Mouse (Mus musculus): ENCODE measurements around the gene Trappc12.
A peak's percentile ranks its signal among the peaks of the same experiment; 100 is the strongest.
"Not testable (repeated sequence)": the region's sequence is repeated elsewhere in the genome, so short reads cannot be mapped to it uniquely, and the experiment has no call there.

The Trappc12 gene

GRCm38 (mm10) chr12:28750021-28750633 is at the start of gene Trappc12:
Gene Trappc12, minus strand, starts transcription at chr12:28750472.
- DNase-seq = peak; percentile 82

DNA sequence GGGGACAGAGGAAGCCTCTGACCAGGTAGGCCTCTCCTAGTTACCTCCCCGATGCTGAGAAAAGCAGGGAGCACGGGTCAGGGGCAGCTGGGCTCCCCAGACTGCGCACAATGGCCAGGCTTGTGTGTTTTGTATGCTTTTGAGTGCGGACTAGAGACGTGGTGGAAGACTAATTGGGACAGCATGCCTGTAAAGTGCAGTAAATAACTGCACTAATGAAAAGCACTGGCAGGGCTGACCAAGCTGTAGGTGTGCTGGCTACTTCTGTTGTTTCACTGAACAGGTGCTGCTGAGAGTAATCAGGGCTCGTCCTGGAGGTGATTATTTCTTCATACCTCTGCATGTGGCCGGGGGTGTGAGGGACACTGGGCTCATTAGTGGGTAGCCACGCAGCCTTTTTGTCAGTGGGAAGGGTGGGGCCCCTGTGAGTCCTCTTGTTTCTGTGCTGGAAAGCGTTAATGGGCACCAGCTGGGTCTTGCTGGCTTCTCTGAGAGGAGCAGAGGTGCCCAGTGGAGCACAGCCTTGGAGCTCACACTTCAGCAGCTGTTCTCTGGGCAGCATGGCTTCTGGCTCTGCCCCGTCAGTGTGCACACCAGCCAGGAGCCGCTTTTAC is 49.6 kb upstream of the Trappc12 start:
- DNase-seq = no peak

GRCm38 (mm10) chr12:28796881-28797420 is 46.7 kb upstream of the Trappc12 start:
- DNase-seq = no peak

- no peak for DNase-seq
These were observed 44.8 kb upstream of the Trappc12 start for GRCm38 (mm10) chr12:28795041-28795440.

DNA sequence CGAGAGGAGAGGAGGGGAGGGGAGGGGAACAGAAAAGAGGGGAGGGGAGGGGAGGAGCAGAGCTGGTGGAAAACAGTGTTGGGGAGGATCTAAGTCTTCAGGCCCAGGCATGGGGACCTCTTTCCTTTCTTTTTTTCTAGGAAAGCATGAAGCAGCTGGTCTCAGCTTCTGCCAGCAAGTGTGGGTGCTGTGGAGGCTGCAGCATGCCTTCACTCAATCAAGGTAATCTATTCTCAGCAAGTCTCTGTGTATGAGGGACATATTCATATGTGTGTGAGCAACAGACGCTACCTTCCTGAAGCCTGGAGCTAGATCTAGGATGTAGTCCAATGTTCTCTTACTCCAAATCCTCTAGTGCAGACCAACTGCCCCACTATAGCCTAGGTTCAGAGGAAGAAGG is 43.4 kb upstream of the Trappc12 start:
- no peak for DNase-seq

GRCm38 (mm10) chr12:28792613-28793012 is 42.3 kb upstream of the Trappc12 start:
- DNase-seq = no peak

DNA sequence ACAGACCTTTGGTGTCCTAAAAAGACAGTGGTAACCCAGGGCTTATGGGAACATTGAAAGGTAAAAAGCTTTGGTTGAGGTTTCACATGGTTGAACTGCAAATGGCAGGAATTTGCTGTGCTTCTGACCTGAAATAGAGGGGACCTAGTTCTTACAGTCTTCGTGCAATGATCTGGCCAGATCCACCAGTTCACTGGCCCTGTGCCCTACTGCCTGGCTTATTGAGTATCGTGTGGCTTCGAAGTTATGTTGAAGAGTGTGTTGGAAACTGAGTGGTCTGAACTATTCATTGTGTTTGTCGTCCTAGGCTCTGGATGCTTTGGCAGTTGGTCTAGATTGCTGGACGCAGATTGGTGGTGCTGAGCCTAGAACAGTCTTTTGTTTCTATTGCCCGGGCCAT is 36.0 kb upstream of the Trappc12 start:
- DNase-seq = no peak

DNA sequence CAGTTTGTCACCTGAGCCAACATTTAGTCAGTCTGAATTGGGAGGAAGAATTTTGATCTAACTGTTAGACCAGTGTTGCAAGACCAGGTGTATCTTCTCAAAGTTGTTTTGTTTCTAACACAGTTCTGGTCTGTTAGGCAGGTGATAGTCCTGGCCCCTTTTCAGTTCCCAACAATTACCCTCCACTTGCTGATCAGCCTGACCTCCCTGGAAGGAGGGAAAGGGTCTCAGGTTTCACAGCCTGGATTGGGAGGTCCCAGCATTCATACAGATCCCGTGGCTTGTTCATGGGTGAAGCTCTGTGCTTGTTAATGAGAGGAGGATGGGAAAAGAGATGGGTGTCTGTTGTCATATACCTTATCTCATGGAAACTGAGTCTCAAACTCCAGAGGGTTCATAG is 35.0 kb upstream of the Trappc12 start:
- DNase-seq = no peak

DNA sequence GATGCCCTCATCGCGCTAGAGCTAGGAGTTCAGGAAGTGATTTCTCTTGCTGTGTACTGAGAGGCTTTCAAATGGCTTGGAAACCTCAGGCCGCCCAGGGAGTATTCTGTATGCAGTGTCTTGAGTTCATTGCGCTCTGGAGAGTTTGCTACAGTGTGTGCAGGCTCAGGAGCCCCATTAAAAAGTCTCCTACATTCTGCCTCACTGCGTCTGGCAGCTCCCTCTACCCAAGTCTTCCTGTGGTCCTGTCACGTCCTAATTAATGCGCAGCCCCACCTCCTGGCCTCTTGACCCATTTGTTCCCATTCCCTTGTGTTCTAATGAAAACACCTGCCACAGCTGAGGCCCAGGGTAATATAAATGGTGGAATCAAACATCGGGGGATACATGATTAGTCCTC is 34.6 kb upstream of the Trappc12 start:
- DNase-seq = no peak

GRCm38 (mm10) chr12:28784355-28784754 is 34.1 kb upstream of the Trappc12 start:
- DNase-seq = no peak

GRCm38 (mm10) chr12:28782637-28783036 is 32.4 kb upstream of the Trappc12 start:
- no peak for DNase-seq

GRCm38 (mm10) chr12:28780180-28780579 is 29.9 kb upstream of the Trappc12 start:
- DNase-seq = no peak

GRCm38 (mm10) chr12:28775627-28776026 is 25.4 kb upstream of the Trappc12 start:
- DNase-seq = no peak

DNA sequence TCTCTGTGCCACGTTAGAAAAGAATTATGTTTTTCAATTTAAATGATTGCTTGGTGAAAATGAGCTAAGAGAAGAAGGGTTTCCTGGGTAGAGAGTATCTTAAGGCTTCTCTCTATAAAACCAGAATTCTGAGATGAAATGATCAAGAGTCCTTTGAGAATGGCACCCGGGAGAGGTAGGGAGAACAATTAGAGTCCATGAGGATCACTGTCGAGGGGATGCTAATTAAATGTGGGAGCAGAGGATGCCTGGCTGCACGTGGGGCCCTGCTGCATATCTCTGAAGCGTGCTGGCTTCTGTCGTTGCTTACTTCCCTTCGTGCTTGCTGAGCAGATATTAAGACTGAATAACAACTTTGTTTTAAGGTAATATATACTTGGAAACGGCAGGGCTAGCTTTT is 24.8 kb upstream of the Trappc12 start:
- DNase-seq = no peak

GRCm38 (mm10) chr12:28773815-28774214 is 23.5 kb upstream of the Trappc12 start:
- no peak for DNase-seq

- no peak for DNase-seq
These were observed 19.7 kb upstream of the Trappc12 start for GRCm38 (mm10) chr12:28769953-28770352.

GRCm38 (mm10) chr12:28756019-28756418 is 5.7 kb upstream of the Trappc12 start:
- no peak for DNase-seq

GRCm38 (mm10) chr12:28751508-28752263 is 1.4 kb upstream of the Trappc12 start, which contains the start of gene Eipr1:
Gene Eipr1, plus strand, starts transcription at chr12:28751803.
- DNase-seq = peak; percentile 83

DNA sequence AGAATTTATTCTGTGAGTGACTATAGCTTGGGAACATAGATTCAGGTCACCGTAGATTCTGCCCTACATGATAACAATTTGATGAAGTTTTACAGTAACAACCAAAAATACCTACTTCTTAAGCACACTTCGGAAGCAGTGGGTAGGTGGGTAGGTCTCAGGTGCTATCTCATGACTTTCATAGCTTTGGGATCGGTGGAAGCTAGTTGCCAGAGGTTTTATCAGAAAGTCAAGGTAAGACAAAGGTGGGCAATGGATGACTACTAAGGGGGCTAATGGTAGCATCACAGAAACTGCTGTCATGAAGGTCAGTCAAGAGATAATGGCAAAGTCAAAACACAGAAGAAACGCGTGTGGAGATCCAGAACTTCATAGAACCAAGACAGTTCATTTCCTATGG is 604 bp upstream of the Trappc12 start:
- DNase-seq = no peak

- DNase-seq = no peak
These were observed 6.9 kb downstream of the Trappc12 start for GRCm38 (mm10) chr12:28743328-28743727.

DNA sequence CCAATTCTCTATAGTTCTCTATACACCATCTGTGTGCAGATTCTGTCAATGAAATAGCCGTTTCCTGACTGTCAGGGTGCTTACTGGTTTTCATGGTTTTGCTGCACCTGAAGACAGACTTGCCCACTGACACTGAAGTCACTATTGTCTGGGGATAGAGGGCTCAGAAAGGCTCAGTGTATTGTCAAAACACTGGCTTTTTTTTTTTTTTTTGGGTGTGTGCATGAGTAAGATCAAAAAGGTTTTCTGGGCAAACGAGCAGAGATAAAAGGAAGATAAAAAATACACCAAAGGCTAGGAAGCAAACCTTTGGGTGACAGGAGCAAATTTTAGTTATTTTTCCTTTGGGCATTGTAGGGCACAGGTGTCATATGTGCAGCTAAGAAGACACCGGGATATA is 15.0 kb downstream of the Trappc12 start:
- no peak for DNase-seq

GRCm38 (mm10) chr12:28734271-28734670 is 16.0 kb downstream of the Trappc12 start:
- DNase-seq = no peak

DNA sequence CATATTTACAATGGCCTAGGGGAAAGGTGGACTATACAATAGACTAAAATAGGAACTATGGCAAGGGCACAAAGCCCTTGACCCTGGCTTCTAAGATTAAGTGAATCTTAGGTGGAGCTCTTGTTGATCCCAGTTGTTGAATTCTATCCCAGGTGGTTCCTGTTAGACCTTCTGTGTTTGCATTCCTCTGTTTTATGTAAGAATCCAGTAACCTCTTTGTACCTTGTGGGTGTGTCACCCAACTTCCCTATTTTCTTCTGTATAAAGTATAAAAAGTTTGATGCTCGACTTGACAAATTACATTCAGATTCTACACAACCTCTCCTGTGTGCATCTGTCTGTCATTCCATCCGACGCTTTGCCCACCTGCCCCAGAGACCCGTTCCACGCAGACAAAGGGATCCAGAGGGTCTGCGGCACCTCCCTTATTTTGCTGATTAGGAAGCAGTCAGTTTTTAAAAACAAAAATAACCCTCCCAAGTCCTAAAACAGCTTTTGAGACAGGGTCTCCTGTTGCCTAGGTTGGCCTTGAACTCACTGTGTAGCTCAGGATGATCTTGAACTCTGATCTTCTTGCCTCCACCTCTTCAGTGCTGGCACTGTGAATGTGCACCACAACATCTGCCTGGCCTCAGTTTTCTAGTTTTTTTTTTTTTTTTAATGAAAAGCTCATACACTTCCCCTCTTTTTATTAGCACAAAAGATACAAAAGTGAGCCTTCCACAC is 16.6 kb downstream of the Trappc12 start:
- not testable (repeated sequence) for DNase-seq
